Mouse (Mus musculus) kidney, adult 9 months (tissue): ENCODE results near the gene Ccsap.
"Not testable (repeated sequence)": the region's sequence is repeated elsewhere in the genome, so short reads cannot be mapped to it uniquely, and the experiment has no call there.

Experiments
- DNase-seq: peaks from one replicate; pipeline ENCODE4 v3.0.0; 2022

Ccsap gene

GRCm38 (mm10) chr8:123832757-123833156 lies 27.3 kb downstream of the Ccsap start:
- peak; percentile 80 for DNase-seq

GRCm38 (mm10) chr8:123827523-123827922 lies 32.5 kb downstream of the Ccsap start:
- DNase-seq = no peak

- no peak for DNase-seq
These were observed 33.3 kb downstream of the Ccsap start for GRCm38 (mm10) chr8:123826758-123827157.

- no peak for DNase-seq
These were observed 34.0 kb downstream of the Ccsap start for GRCm38 (mm10) chr8:123826001-123826400.

GRCm38 (mm10) chr8:123823532-123824123 lies 36.4 kb downstream of the Ccsap start:
- no peak for DNase-seq

GRCm38 (mm10) chr8:123823111-123823510 lies 36.9 kb downstream of the Ccsap start:
- DNase-seq = no peak

- DNase-seq = no peak
These were observed 39.2 kb downstream of the Ccsap start for GRCm38 (mm10) chr8:123820780-123821179.

GRCm38 (mm10) chr8:123819683-123820610 lies 40.1 kb downstream of the Ccsap start:
- DNase-seq = peak; percentile 78

GRCm38 (mm10) chr8:123817747-123818146 lies 42.3 kb downstream of the Ccsap start:
- no peak for DNase-seq

GRCm38 (mm10) chr8:123816939-123817338 lies 43.1 kb downstream of the Ccsap start:
- no peak for DNase-seq

GRCm38 (mm10) chr8:123815325-123815724 lies 44.7 kb downstream of the Ccsap start:
- DNase-seq = no peak

GRCm38 (mm10) chr8:123813892-123814266 lies 46.1 kb downstream of the Ccsap start:
- DNase-seq = no peak

- DNase-seq = peak; percentile 64
These were observed 46.7 kb downstream of the Ccsap start for GRCm38 (mm10) chr8:123813173-123813891.

- no peak for DNase-seq
These were observed 47.8 kb downstream of the Ccsap start for GRCm38 (mm10) chr8:123812227-123812626.

GRCm38 (mm10) chr8:123809342-123809741 lies 50.7 kb downstream of the Ccsap start:
- DNase-seq = not testable (repeated sequence)

GRCm38 (mm10) chr8:123808671-123809070 lies 51.3 kb downstream of the Ccsap start:
- DNase-seq = no peak

- no peak for DNase-seq
These were observed 52.0 kb downstream of the Ccsap start for GRCm38 (mm10) chr8:123807852-123808573.

- peak; percentile 68 for DNase-seq
These were observed 53.0 kb downstream of the Ccsap start for GRCm38 (mm10) chr8:123807024-123807431.

- DNase-seq = peak; percentile 34
These were observed 53.6 kb downstream of the Ccsap start for GRCm38 (mm10) chr8:123806374-123806935.

- DNase-seq = peak; percentile 88
These were observed 54.2 kb downstream of the Ccsap start, which contains the start of gene Rab4a for GRCm38 (mm10) chr8:123805718-123806373. TSS of gene Rab4a (plus strand) at chr8:123805985.

- no peak for DNase-seq
These were observed 54.7 kb downstream of the Ccsap start for GRCm38 (mm10) chr8:123805209-123805717.

- DNase-seq = no peak
These were observed 55.4 kb downstream of the Ccsap start for GRCm38 (mm10) chr8:123804586-123804985.
